Mouse (Mus musculus) lung, postnatal 0 days (tissue): ENCODE measurements around the gene Olfr521. TPM values are rescaled to one million over a fixed set of nuclear protein-coding genes. Genes with fewer than 3 reads are reported as not detected.
"Not testable (repeated sequence)": the region's sequence is repeated elsewhere in the genome, so short reads cannot be mapped to it uniquely, and the experiment has no call there.

Experiments
- ATAC-seq: fragments of 200-750 bp; cut with Nextera tagmentation; 2 replicates; pipeline ENCODE4 v1.8.0; 2017; ENCODE audit warnings: moderate library complexity
- DNase-seq: peaks from one replicate; pipeline ENCODE4 v3.0.0-alpha.2; 2016; ENCODE audit warnings: low spot score
- H3K27ac ChIP-seq: fragments of 300-500 bp; sonication (generic); 2 replicates; pipeline ENCODE4 v1.5.1; 2014; ENCODE audit warnings: antibody characterized with exemption, mild to moderate bottlenecking, low read length, mixed read lengths
- H3K27me3 ChIP-seq: fragments of 300-500 bp; sonication (generic); replicated peaks from 2 replicates; pipeline ENCODE4 v1.6.1; 2014; ENCODE audit warnings: low read length, mixed read lengths; ENCODE audit not compliant: insufficient read depth
- H3K36me3 ChIP-seq: fragments of 300-500 bp; sonication (generic); 2 replicates; pipeline ENCODE4 v1.6.1; 2014; ENCODE audit warnings: low read length, mixed read lengths; ENCODE audit not compliant: insufficient read depth
- H3K4me1 ChIP-seq: fragments of 300-500 bp; sonication (generic); 2 replicates; pipeline ENCODE4 v1.6.1; 2014; ENCODE audit warnings: antibody characterized with exemption, low read depth, low read length, mixed read lengths; ENCODE audit not compliant: insufficient read depth
- H3K4me2 ChIP-seq: fragments of 300-500 bp; sonication (generic); replicated peaks from 2 replicates; pipeline ENCODE4 v1.6.1; 2014; ENCODE audit warnings: low read depth, mild to moderate bottlenecking, low read length, moderate library complexity, mixed read lengths
- H3K4me3 ChIP-seq: fragments of 300-500 bp; sonication (generic); 2 replicates; pipeline ENCODE4 v1.5.1; 2014; ENCODE audit warnings: low read depth, low read length
- H3K9ac ChIP-seq: fragments of 300-500 bp; sonication (generic); replicated peaks from 2 replicates; pipeline ENCODE4 v1.6.1; 2014; ENCODE audit warnings: low read depth, mild to moderate bottlenecking
- H3K9me3 ChIP-seq: fragments of 300-500 bp; sonication (generic); 2 replicates; pipeline ENCODE4 v1.6.1; 2016; ENCODE audit warnings: low read length, mixed read lengths
- CTCF ChIP-seq: IDR thresholded peaks from 2 replicates; pipeline ENCODE4 v1.5.1; 2016; ENCODE audit warnings: antibody characterized with exemption, mild to moderate bottlenecking
- EP300 ChIP-seq: IDR thresholded peaks from 2 replicates; pipeline ENCODE4 v1.6.1; 2016; ENCODE audit warnings: antibody characterized with exemption, mild to moderate bottlenecking, control low read depth
- WGBS: fragments of 180-500 bp; shearing (Covaris S2); extraction: QIAGEN DNeasy Blood & Tissue Kit; methylation state at CpG from one replicate; pipeline ENCODE4 v1.1.7; 2014; 5-methylcytosine and 5-hydroxymethylcytosine counted together
- polyA plus RNA-seq: library from polyadenylated mRNA; unstranded; fragments of >200 nt; fragmentation: Nextera tagmentation; extraction: Ambion mirVana; gene quantifications from 2 replicates; pipeline ENCODE4 v1.2.1, GENCODE M21; 2015

Gene Olfr521
- polyA plus RNA-seq: not detected in 2 replicates

DNA sequence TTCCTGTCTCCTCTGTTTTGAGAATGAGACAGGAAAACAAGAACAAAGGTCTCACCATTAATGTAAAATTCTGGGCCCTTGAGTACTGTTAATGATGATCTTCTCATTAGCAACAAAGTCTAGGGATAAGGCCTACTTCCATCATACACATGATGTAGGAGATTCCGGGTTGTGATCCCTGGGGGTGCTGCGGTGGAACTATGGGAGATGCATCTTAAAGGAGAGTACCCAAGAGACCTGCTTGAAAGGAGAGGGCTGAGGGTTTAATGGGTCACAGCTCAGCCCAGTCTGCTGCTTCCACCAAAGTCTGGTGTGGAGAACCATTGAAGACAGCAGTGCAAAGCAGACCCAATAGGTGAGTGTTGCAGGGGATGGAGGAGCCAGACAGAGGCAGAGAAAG lies at the start of gene Olfr521:
Olfr521 (plus strand) TSS at position 301 of the 400 bp plus-strand sequence.
- Histone ChIP-seq H3K27ac (no peak within 1 kb of the TSS), H3K9ac (no peak within 1 kb of the TSS), H3K9me3 (peaks cover 6% of the 10 kb centered on the region; the same call in 1 of the 2 replicates), H3K4me2 (no peak within 1 kb of the TSS), H3K4me1 (no peaks in the 10 kb centered on the region), H3K36me3 (no peaks in the 10 kb centered on the region), H3K4me3 (no peak within 1 kb of the TSS), H3K27me3 (no peaks in the 10 kb centered on the region)
- 95% methylated on average over 2 of the region's 2 CpGs for WGBS
- no peak for DNase-seq
- TF ChIP-seq EP300: no peak
- TF ChIP-seq CTCF: no peak
- no peak for ATAC-seq

- no peak for TF ChIP-seq EP300
- no peak for TF ChIP-seq CTCF
- H3K9ac ChIP-seq: no peak overlapping the region
- ATAC-seq: no peak
- H3K4me3 ChIP-seq: no peak overlapping the region
- no peak overlapping the region for H3K27ac ChIP-seq
- H3K27me3 ChIP-seq: no peaks in the 10 kb centered on the region
- no peak overlapping the region for H3K4me2 ChIP-seq
- WGBS: 84% methylated on average over 2 of the region's 2 CpGs
- no peak for DNase-seq
- H3K36me3 ChIP-seq: no peaks in the 10 kb centered on the region
- no peaks in the 10 kb centered on the region for H3K4me1 ChIP-seq
- H3K9me3 ChIP-seq: no peaks in the 10 kb centered on the region
These were observed 46.8 kb upstream of the Olfr521 start for GRCm38 (mm10) chr7:99716536-99716935.

DNA sequence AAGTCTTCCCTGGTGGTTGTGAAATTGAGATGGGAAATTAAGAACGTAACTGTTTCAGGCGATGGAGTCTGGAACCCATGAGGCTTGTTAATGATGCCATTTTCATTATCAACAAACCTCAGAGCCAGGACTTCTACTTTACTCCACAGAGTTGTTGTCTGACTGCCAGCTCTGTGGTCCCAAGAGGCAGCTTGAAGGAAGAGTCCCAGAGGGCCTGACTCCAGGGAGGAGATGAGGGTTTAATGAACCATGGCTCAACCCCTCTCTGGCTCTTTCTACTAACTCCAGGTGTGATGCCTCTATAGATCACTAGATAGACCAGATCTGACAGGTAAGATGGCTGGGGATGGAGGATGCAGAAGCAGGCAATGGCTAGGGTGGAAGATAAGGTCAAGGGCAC lies 33.3 kb upstream of the Olfr521 start, which contains the start of gene Olfr520:
Olfr520 (plus strand) TSS at position 301 of the 400 bp plus-strand sequence.
- 87% methylated on average over 2 of the region's 2 CpGs for WGBS

DNA sequence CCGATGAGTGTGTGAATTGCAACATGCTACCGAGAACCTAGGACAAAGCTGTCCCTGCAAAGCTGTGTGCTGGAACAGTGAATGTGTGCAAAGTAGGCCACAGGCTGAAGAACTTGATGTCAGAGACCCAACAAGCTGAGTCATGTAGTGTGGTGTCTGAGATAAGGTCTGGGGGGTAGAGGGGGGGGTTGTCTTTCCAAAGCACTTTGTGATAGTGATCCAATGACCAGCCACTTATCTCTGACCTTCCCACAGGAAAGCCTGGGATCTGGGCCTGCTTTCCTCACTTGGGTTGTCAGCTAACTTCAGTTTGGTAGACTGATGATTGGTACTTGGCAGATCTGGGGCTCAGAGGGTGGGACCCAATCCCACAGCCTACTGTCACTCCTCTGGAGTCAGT lies 28.7 kb upstream of the Olfr521 start:
- no peak for TF ChIP-seq CTCF
- TF ChIP-seq EP300: no peak
- Histone ChIP-seq H3K4me3 (no peak overlapping the region), H3K9me3 (no peaks in the 10 kb centered on the region), H3K27ac (no peak overlapping the region), H3K4me1 (no peaks in the 10 kb centered on the region), H3K9ac (no peak overlapping the region), H3K36me3 (no peaks in the 10 kb centered on the region), H3K4me2 (no peak overlapping the region), H3K27me3 (no peaks in the 10 kb centered on the region)
- DNase-seq: no peak
- ATAC-seq: no peak
- WGBS: 85% methylated on average over 2 of the region's 2 CpGs

More for the DNA sequence above, 33.3 kb upstream of the Olfr521 start, which contains the start of gene Olfr520:
- Histone ChIP-seq H3K36me3 (no peaks in the 10 kb centered on the region), H3K9ac (no peak within 1 kb of the TSS), H3K27ac (no peak within 1 kb of the TSS), H3K27me3 (no peaks in the 10 kb centered on the region), H3K4me2 (no peak within 1 kb of the TSS), H3K9me3 (no peaks in the 10 kb centered on the region; the same call in 1 of the 2 replicates), H3K4me3 (no peak within 1 kb of the TSS), H3K4me1 (no peaks in the 10 kb centered on the region)
- ATAC-seq: no peak
- TF ChIP-seq EP300: no peak
- no peak for TF ChIP-seq CTCF
- no peak for DNase-seq

GRCm38 (mm10) chr7:99735491-99735890 lies 27.8 kb upstream of the Olfr521 start:
- H3K9me3 ChIP-seq, H3K9ac ChIP-seq, H3K36me3 ChIP-seq, H3K4me2 ChIP-seq, DNase-seq, H3K4me3 ChIP-seq, H3K4me1 ChIP-seq, H3K27ac ChIP-seq, ATAC-seq, H3K27me3 ChIP-seq: not testable (repeated sequence)
- WGBS: 85% methylated on average over 9 of the region's 9 CpGs

DNA sequence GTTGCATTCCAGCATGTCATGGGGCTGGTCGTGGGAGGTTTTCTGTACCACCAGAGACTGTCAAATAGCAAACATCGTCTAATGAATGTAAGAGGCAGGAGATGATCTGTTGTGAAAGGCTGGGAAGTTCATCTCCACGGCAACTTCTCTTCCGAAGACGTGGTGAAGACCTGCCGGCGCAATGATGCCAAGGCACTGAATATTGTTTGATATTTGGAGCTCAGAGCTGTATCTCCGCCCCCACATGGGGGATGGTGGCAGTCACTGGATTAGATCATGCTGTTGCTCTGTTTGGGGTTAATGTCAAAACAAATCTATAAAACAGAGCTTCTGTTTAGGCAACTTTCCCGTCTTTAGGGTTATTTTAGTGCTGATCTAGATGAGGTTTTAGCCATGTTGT lies 24.0 kb upstream of the Olfr521 start:
- DNase-seq: peak; percentile 35
- no peak for TF ChIP-seq EP300
- no peak for TF ChIP-seq CTCF
- no peak overlapping the region for H3K27ac ChIP-seq
- no peaks in the 10 kb centered on the region for H3K27me3 ChIP-seq
- H3K9me3 ChIP-seq: no peaks in the 10 kb centered on the region
- H3K4me1 ChIP-seq: no peaks in the 10 kb centered on the region
- H3K4me2 ChIP-seq: no peak overlapping the region
- peak; percentile 26; the same call in 1 of the 2 replicates for ATAC-seq
- no peaks in the 10 kb centered on the region for H3K36me3 ChIP-seq
- no peak overlapping the region for H3K4me3 ChIP-seq
- no peak overlapping the region for H3K9ac ChIP-seq
- WGBS: 47% methylated on average over 9 of the region's 9 CpGs

DNA sequence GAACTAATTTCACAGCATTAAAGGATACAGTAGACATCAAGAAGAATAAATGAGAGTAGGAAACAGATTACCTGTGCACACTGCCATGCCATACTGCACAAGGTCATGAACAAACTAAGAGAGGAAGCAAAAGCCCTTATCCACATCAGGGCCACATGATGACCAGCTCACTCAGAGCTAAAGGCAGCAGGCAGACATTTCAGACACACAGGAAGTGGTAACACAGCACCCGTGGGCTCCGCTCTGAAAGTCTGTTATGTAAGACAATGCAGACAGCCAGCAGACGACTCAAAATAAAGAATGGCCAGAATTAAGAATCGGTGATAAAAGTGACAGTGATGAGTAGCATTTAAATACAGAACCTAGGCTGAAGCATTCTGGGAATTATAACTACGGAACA lies 18.1 kb downstream of the Olfr521 start:
- no peaks in the 10 kb centered on the region for H3K9me3 ChIP-seq
- WGBS: 52% methylated on average over 5 of the region's 5 CpGs
- no peak for TF ChIP-seq CTCF
- TF ChIP-seq EP300: no peak
- peak; percentile 17 for DNase-seq
- no peak overlapping the region for H3K9ac ChIP-seq
- H3K36me3 ChIP-seq: no peaks in the 10 kb centered on the region
- H3K4me1 ChIP-seq: no peaks in the 10 kb centered on the region
- no peak overlapping the region for H3K4me3 ChIP-seq
- H3K4me2 ChIP-seq: no peak overlapping the region
- no peak overlapping the region for H3K27ac ChIP-seq
- no peaks in the 10 kb centered on the region for H3K27me3 ChIP-seq
- no peak for ATAC-seq
